Mouse (Mus musculus) cerebral cortex, adult 2 months (tissue): Measurements from ENCODE around the gene Rpp40.

Experiments used
- WGBS: fragments of 180-500 bp; shearing (Covaris S2); methylation state at CpG from one replicate; pipeline ENCODE4 v1.1.7; 2018; 5-methylcytosine and 5-hydroxymethylcytosine counted together

Gene Rpp40

DNA sequence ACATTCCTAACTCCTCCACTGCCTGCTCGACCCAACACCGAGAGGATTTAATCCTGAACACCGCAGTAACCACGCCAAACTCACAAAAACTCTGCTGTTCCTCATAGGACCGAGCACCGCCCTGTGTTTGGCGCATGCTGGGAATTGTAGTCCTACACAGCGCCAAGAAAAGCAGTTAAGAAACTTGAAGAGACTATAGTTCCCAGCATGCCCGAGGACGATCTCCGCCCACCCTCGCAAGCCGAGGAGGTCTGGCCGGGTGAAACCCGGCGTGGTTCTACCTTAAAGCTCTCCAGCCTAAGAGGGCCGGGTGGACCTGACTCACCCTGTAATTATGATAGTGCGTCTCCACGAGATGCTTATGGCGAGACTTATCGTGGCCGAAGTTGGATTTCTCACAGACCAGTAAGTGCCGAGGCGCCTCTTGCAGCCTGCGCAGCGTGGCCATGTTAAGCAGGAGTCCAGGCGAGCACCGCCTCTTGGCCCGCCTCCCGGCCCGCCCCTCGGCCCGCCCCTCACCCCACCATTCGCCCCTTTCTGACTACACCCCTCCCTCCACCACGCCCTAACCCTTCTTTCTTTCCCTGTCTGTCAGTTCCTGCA is at the start of gene Rpp40:
Rpp40 (minus strand) TSS at position 481 of the 603 bp plus-strand sequence.
- WGBS = under 1% methylated on average over 35 of the region's 35 CpGs

- WGBS = 60% methylated on average over 17 of the region's 17 CpGs
Observed at GRCm38 (mm10) chr13:35949814-35950455, 43.8 kb upstream of the Rpp40 start.

DNA sequence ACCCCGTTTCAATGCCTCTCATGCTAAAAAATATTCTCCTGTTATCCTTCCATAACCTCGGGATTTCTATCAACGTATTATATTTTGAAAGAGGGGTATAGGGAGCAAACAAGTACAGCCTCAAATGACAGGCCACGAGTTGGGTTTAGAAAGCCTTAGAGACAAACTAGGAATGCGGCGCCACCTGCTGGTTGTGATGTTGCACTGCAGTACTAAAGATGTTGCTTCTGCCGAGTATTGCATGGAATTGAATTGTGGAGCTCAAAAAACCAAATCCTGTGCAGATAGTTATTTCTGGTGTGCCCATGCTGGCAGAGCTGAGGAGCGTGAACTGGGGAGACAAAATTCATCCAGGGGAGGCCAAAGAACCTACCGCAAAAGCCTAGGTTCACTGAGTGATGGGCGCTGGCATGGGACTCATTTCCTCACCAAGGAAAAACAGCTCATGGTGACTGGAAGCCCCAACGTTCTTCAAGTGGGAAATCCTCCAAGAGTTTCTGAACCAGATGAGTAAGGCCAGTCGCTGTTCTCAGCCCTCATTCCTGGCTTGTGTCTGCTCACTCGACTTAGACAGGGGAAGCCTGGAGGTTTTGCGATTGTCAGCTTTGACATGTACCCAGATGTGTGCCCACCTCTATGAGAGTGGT is 41.3 kb upstream of the Rpp40 start:
- 14% methylated on average over 14 of the region's 14 CpGs for WGBS

- 75% methylated on average over 20 of the region's 20 CpGs for WGBS
Observed at GRCm38 (mm10) chr13:35946659-35947353, 40.6 kb upstream of the Rpp40 start.

- 82% methylated on average over 5 of the region's 5 CpGs for WGBS
Observed at GRCm38 (mm10) chr13:35940934-35941333, 34.8 kb upstream of the Rpp40 start.

- WGBS = 67% methylated on average over 18 of the region's 18 CpGs
Observed at GRCm38 (mm10) chr13:35939871-35940665, 33.9 kb upstream of the Rpp40 start.

- WGBS = 60% methylated on average over 2 of the region's 2 CpGs
Observed at GRCm38 (mm10) chr13:35937991-35938390, 31.8 kb upstream of the Rpp40 start.

DNA sequence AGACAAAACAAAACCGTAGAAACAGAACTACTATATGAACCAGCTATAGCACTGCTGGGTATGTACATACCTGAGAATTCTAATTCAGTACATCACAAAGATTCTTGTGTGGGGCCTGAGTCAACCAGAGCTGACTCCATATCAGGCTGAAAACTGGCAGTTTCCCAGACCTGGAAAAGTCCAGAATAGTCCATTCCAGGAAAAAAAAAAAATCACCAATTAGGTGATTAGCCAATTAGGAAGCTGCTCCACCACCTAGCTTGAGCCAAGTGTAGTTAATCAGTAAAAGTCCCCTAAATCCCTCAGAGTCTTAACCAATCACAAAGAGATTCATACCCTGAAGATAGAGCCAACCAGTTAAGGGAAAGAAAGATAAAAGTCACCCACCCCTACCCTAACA is 5.3 kb upstream of the Rpp40 start:
- WGBS = 87% methylated on average over 1 of the region's 1 CpGs

DNA sequence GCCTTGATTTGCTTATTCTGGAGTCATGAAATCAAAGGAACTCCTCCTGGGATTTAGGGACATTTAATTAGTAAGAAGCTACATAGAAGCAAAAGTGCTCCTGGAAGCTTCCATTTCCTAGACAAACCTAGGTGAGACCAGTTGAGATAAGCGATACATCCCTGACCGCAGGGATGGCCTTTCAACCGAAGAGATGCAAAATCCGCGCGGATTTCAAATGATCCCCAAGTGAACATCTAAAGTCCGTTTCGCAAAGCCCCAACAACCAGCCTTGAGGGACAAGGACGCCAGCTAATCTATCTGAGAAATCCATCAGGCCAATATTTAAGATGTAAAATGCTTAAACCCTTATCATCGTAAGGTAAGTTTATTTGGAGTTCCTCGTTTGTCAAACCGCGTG is 781 bp downstream of the Rpp40 start:
- WGBS = 1% methylated on average over 13 of the region's 13 CpGs

DNA sequence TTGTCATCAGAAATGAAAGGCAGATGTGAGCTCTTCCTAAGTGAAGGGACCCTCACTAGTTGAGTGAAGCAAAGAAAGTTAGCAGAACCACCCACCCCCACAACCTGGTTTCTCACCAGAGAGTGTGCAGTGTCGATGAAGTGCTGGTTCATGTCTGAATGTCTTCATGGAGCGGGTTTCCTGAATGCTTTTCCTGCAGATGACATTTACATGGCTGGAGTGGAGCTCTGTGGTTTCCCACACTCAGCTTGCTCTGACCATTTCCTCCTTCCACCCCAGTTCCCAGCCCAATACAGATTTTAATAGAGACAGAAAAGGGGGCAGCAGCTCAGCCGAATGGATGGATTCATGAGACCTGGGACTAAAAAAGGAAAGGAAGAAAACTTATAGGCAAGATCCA is 13.3 kb downstream of the Rpp40 start:
- WGBS = 88% methylated on average over 3 of the region's 3 CpGs

DNA sequence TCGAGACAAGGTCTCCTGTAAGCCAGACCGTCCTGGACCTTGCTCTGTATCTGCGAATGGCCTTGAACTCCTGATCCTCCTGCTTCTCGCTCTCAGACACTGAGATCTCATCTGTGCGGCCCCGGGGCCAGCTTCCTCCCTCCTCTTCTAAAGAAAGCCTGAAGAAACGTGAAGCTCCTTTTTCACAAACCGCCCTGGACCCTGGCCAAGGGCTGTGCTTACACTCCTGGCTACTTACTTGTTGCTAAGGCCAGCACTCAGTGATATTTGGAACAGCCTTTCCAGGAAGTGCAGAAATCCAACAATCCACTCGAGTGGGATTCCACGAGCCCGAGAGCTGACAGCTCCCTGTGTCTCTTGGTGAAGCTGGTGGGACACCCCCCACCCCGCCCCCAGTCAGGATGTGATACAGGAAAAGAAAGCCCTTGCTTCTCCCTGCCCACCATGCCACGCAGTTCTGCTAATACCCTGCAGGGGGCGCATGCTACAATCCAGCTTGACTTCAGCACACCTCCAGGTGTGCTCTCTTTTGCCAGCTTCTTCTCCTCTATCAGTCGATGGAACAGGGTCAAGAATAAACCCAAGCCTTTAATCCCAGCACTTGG is 19.9 kb downstream of the Rpp40 start:
- WGBS = 44% methylated on average over 15 of the region's 15 CpGs

DNA sequence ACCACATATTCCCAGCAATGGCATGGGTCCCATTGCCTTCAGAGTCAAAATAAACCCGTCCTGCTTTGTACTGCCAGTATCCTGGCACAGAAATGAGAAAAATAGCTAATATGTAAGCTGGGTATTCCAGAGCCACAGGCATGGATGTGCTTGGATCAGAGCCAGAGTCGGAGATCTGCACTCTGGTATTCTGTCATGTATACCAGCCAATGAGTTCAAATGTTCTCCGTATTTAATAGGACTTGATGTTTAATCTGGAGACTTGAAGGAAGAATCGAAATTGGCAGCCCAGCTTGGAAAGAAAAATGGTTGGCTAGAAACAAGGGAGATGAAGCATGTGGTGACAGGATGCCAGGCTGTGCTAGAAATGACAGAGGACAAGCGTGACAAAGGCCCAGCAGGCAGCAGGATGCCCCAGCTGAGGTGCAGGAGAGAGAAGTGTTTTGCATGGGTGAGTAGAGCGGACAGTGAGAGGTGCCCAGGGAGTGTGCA is 25.6 kb downstream of the Rpp40 start:
- WGBS = 66% methylated on average over 6 of the region's 6 CpGs

DNA sequence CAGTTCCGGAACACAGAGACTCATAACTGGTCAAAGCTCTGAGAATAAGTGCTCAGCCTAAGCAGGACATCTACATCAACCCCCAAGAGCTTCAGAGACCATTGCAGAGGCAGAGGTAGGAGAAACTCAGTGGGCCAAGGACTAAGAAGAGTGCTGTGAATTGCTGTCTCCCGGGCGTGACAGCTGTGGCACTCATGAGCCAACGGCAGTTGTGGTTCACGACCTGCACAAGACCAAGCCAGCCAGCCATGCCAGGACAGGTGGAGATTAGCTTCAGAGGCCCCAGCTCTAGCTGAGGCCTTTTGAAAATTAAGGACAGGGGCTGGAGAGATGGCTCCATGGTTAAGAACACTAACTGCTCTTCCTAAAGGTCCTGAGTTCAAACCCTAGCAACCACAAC is 26.6 kb downstream of the Rpp40 start:
- WGBS = 89% methylated on average over 5 of the region's 5 CpGs

DNA sequence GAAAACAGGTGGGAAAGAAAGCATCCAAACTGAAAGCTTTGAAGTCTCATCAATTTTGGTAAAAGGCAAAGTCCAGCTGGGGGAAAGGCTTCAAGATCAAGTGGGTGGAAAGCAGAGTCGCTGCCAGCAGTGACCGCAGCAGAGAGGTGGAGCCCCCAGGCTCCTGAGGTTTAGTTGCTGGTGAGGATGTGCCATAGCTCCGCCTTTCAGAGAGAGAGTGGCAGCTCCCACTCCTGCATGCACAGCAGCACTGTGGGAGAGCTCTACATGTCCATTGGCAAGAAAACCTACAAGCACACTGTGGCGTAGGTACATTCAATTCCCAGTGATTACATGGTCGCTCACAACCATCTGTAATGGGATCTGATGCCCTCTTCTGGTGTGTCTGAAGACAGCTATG is 27.1 kb downstream of the Rpp40 start:
- 55% methylated on average over 5 of the region's 5 CpGs for WGBS

DNA sequence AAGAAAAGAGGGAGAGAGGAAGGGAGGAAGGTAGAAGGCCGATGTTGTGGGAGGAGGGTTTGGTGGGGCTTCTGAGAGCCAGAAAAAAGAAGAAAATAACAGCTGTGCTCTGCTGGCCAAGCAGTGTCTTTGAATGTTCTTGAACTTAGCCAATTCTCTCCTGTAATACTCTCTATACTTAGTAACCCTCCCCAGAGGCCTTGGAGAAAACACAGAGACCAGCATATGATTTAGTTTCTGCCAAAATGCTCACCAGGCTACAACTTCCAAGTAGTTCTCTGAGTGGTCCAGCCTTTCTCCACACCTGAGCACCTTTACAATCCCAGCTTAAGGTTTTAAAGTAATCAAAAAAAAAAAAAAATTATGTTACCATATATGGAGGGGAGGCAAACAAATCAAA is 27.9 kb downstream of the Rpp40 start:
- 32% methylated on average over 1 of the region's 1 CpGs for WGBS

GRCm38 (mm10) chr13:35875396-35875795 is 30.8 kb downstream of the Rpp40 start:
- WGBS = 56% methylated on average over 5 of the region's 5 CpGs

- WGBS = 68% methylated on average over 3 of the region's 3 CpGs
Observed at GRCm38 (mm10) chr13:35871107-35871506, 35.1 kb downstream of the Rpp40 start.

- WGBS = 95% methylated on average over 8 of the region's 8 CpGs
Observed at GRCm38 (mm10) chr13:35870659-35871058, 35.5 kb downstream of the Rpp40 start.

GRCm38 (mm10) chr13:35860916-35861315 is 45.2 kb downstream of the Rpp40 start:
- 57% methylated on average over 8 of the region's 8 CpGs for WGBS

- 69% methylated on average over 7 of the region's 7 CpGs for WGBS
Observed at GRCm38 (mm10) chr13:35857486-35857885, 48.7 kb downstream of the Rpp40 start.
